Comparison of ENCODE assay signal across 12 mouse cellular contexts in genomic region chr4:133879145-133879902, GRCm38 (mm10). TPM values are rescaled to one million over a fixed set of nuclear protein-coding genes. Genes with fewer than 3 reads are reported as not detected.
DNase-seq lines count a peak whose midpoint lies in the region; ATAC-seq and TF ChIP-seq lines count a peak whose summit lies in the region.
"Had no signal": no experiment of that assay in that cellular context is flagged by ENCODE, and none has a peak within 500 bp of the region (broad histone marks: within the 10 kb centered on the region; RNA-seq: fewer than 3 reads in every experiment).

No protein-coding gene starts in this region.

- peaks cover 62% of the 10 kb centered on the region for H3K4me1 ChIP-seq in heart, embryonic 10.5 days
- peaks cover 98% of the 10 kb centered on the region for H3K4me1 ChIP-seq in E14TG2a.4 (replicated peaks; ENCODE audit: low read depth, low read length)
- H3K4me1 ChIP-seq in forebrain, embryonic 14.5 days (ENCODE audit: control insufficient read depth, insufficient read depth, low read length), result no peaks in the 10 kb centered on the region

- H3K4me3 ChIP-seq in heart, embryonic 10.5 days, result no peak overlapping the region
- peak overlapping the region; percentile 8 for H3K4me3 ChIP-seq in E14TG2a.4 (replicated peaks; ENCODE audit: low read length)
- H3K4me3 ChIP-seq in forebrain, embryonic 14.5 days (ENCODE audit: low read depth, low read length), result no peak overlapping the region
- H3K4me3 ChIP-seq: heart, adult 2 months had no signal

- no peak for TF ChIP-seq CTCF in E14TG2a.4 (conservative IDR thresholded peaks at IDR 0.05; ENCODE audit: low read length)

- H3K36me3 ChIP-seq in heart, embryonic 10.5 days, result peaks cover 11% of the 10 kb centered on the region
- peaks cover 68% of the 10 kb centered on the region for H3K36me3 ChIP-seq in E14TG2a.4 (ENCODE audit: insufficient read depth, low read length)
- H3K36me3 ChIP-seq in forebrain, embryonic 14.5 days (ENCODE audit: control insufficient read depth, insufficient read depth, low read length), result no peaks in the 10 kb centered on the region

- no peak overlapping the region for H3K4me2 ChIP-seq in forebrain, embryonic 14.5 days (ENCODE audit: low read length)

- WGBS in heart, embryonic 10.5 days, result 44% methylated on average over 12 of the region's 12 CpGs
- WGBS in large intestine, adult 2 months, result 29% methylated on average over 12 of the region's 12 CpGs
- 76% methylated on average over 12 of the region's 12 CpGs for WGBS in forebrain, embryonic 14.5 days

- H3K27ac ChIP-seq in heart, embryonic 10.5 days, result peak overlapping the region; percentile 30; the same call in 1 of the 2 replicates
- no peak overlapping the region for H3K27ac ChIP-seq in forebrain, embryonic 14.5 days (ENCODE audit: low read depth, low read length)
- H3K27ac ChIP-seq: heart, adult 2 months; macrophage had no signal

- H3K9me3 ChIP-seq in heart, embryonic 10.5 days, result no peaks in the 10 kb centered on the region
- H3K9me3 ChIP-seq in E14TG2a.4 (ENCODE audit: low read length), result no peaks in the 10 kb centered on the region
- H3K9me3 ChIP-seq in forebrain, embryonic 14.5 days (replicated peaks; ENCODE audit: control insufficient read depth, low read length), result no peaks in the 10 kb centered on the region

- no peaks in the 10 kb centered on the region for H3K27me3 ChIP-seq in heart, embryonic 10.5 days (ENCODE audit: insufficient read depth, poor library complexity, severe bottlenecking)
- no peaks in the 10 kb centered on the region for H3K27me3 ChIP-seq in E14TG2a.4 (ENCODE audit: insufficient read depth, low read length)
- no peaks in the 10 kb centered on the region for H3K27me3 ChIP-seq in forebrain, embryonic 14.5 days (replicated peaks; ENCODE audit: control insufficient read depth, insufficient read depth, low read length)
- H3K27me3 ChIP-seq: CH12.LX had no signal

- H3K9ac ChIP-seq in forebrain, embryonic 14.5 days (ENCODE audit: low read length), result no peak overlapping the region

- intact Hi-C loops in heart, postnatal 14 days (cut with DNase I), result no loop called here

- no peak for DNase-seq in heart, embryonic 10.5 days (ENCODE audit: low spot score)
- DNase-seq in heart, postnatal 14 days, result no peak
- peak; percentile 97 for DNase-seq in large intestine, adult 2 months (ENCODE audit: low read depth, low spot score)
- DNase-seq in frontal cortex, postnatal 14 days (ENCODE audit: low spot score in 2 of 2), result no peak
- no peak for DNase-seq in forebrain, embryonic 14.5 days (ENCODE audit: low spot score)
- no peak for DNase-seq in embryo, embryonic 11 days
- DNase-seq: right cerebral cortex, postnatal 4 days had no signal

- ATAC-seq in neutrophil, adult 5-6 weeks (ENCODE audit: extremely low read depth, insufficient number of reproducible peaks, low FRiP score, poor library complexity, severe bottlenecking), result peak; percentile 31; the same call in 1 of the 2 replicates
- no peak for ATAC-seq in forebrain, embryonic 14.5 days

RNA-seq across cellular contexts. Expression of gene Rps6ka1, which starts 8.3 kb away (rescaled TPM):
- 31.1 and 39.9 TPM in 2 replicates for polyA plus RNA-seq in heart, embryonic 10.5 days (2016; fragmentation: Nextera tagmentation; extraction: Ambion mirVana)
- 1 to 10 TPM; 7.4 to 9.3 TPM for total RNA-seq in heart, postnatal 14 days (2021)
- polyA plus RNA-seq in large intestine, adult 2 months (2012; rRNA removed), result 149 and 190 TPM in 2 replicates
- 67.3 and 80.3 TPM in 2 replicates for total RNA-seq in neutrophil, adult 5-6 weeks (2017)
- polyA plus RNA-seq in forebrain, embryonic 14.5 days (2014; fragmentation: Nextera tagmentation; extraction: Ambion mirVana), result 13.5 and 16.2 TPM in 2 replicates
